Mouse (Mus musculus): ENCODE data around the gene Lhfpl3. TPM values are rescaled to one million over a fixed set of nuclear protein-coding genes. Genes with fewer than 3 reads are reported as not detected.

Lhfpl3 gene
- total RNA-seq, 4 experiments from 2014 or later, result 0.08 to 0.13 TPM; not detected in 2

- no peak for DNase-seq (ENCODE audit: low spot score in 2 of 2)
These were observed 180.3 kb downstream of the Lhfpl3 start for GRCm38 (mm10) chr5:22926171-22926570.

- DNase-seq (ENCODE audit: low spot score in 2 of 2), result no peak
These were observed 182.9 kb downstream of the Lhfpl3 start for GRCm38 (mm10) chr5:22928746-22929145.

GRCm38 (mm10) chr5:22943306-22943705, 197.4 kb downstream of the Lhfpl3 start:
- no peak for DNase-seq (ENCODE audit: low spot score in 2 of 2)

- no peak for DNase-seq (ENCODE audit: low spot score in 2 of 2)
These were observed 217.4 kb downstream of the Lhfpl3 start for GRCm38 (mm10) chr5:22963300-22963699.

GRCm38 (mm10) chr5:22986771-22987170, 240.9 kb downstream of the Lhfpl3 start:
- DNase-seq (ENCODE audit: low spot score in 2 of 2), result no peak

- no peak for DNase-seq (ENCODE audit: low spot score in 2 of 2)
These were observed 254.0 kb downstream of the Lhfpl3 start for GRCm38 (mm10) chr5:22999811-23000210.

GRCm38 (mm10) chr5:23003123-23003797, 257.4 kb downstream of the Lhfpl3 start:
- no peak for DNase-seq (ENCODE audit: low spot score in 2 of 2)

GRCm38 (mm10) chr5:23006207-23006606, 260.3 kb downstream of the Lhfpl3 start:
- no peak for DNase-seq (ENCODE audit: low spot score in 2 of 2)

GRCm38 (mm10) chr5:23010460-23010859, 264.6 kb downstream of the Lhfpl3 start:
- DNase-seq (ENCODE audit: low spot score in 2 of 2), result no peak

GRCm38 (mm10) chr5:23013997-23014396, 268.1 kb downstream of the Lhfpl3 start:
- DNase-seq (ENCODE audit: low spot score in 2 of 2), result no peak

- no peak for DNase-seq (ENCODE audit: low spot score in 2 of 2)
These were observed 269.9 kb downstream of the Lhfpl3 start for GRCm38 (mm10) chr5:23015587-23016335.

- no peak for DNase-seq (ENCODE audit: low spot score in 2 of 2)
These were observed 289.3 kb downstream of the Lhfpl3 start for GRCm38 (mm10) chr5:23034944-23035726.

- DNase-seq (ENCODE audit: low spot score in 2 of 2), result no peak
These were observed 289.8 kb downstream of the Lhfpl3 start for GRCm38 (mm10) chr5:23035727-23036029.

- no peak for DNase-seq (ENCODE audit: low spot score in 2 of 2)
These were observed 294.6 kb downstream of the Lhfpl3 start for GRCm38 (mm10) chr5:23040429-23040828.

- no peak for DNase-seq (ENCODE audit: low spot score in 2 of 2)
These were observed 297.0 kb downstream of the Lhfpl3 start for GRCm38 (mm10) chr5:23042862-23043261.

GRCm38 (mm10) chr5:23049083-23049663, 303.3 kb downstream of the Lhfpl3 start:
- DNase-seq (ENCODE audit: low spot score in 2 of 2), result no peak

- no peak for DNase-seq (ENCODE audit: low spot score in 2 of 2)
These were observed 305.6 kb downstream of the Lhfpl3 start for GRCm38 (mm10) chr5:23051458-23051857.

- DNase-seq (ENCODE audit: low spot score in 2 of 2), result no peak
These were observed 349.0 kb downstream of the Lhfpl3 start for GRCm38 (mm10) chr5:23094894-23095293.

- DNase-seq (ENCODE audit: low spot score in 2 of 2), result no peak
These were observed 360.7 kb downstream of the Lhfpl3 start for GRCm38 (mm10) chr5:23106536-23106935.

GRCm38 (mm10) chr5:23111307-23111706, 365.4 kb downstream of the Lhfpl3 start:
- DNase-seq (ENCODE audit: low spot score in 2 of 2), result no peak

- DNase-seq (ENCODE audit: low spot score in 2 of 2), result no peak
These were observed 368.4 kb downstream of the Lhfpl3 start for GRCm38 (mm10) chr5:23114249-23114648.

GRCm38 (mm10) chr5:23126851-23127250, 381.0 kb downstream of the Lhfpl3 start:
- no peak for DNase-seq (ENCODE audit: low spot score in 2 of 2)

All from gastrocnemius, adult 8-10 months (tissue).